Mouse (Mus musculus): ENCODE results near the gene Nrgn. TPM values are rescaled to one million over a fixed set of nuclear protein-coding genes. Genes with fewer than 3 reads are reported as not detected.
A peak's percentile ranks its signal among the peaks of the same experiment; 100 is the strongest.

Nrgn gene
- total RNA-seq, 4 experiments from 2014 or later, result 1,107 to 1,307 (median 1,240) TPM

- DNase-seq (ENCODE audit: low spot score in 2 of 2), result no peak
Observed at GRCm38 (mm10) chr9:37554838-37555748, 2.4 kb upstream of the Nrgn start, which contains the start of gene Siae. Gene Siae (plus strand): TSS chr9:37555698.

- no peak for DNase-seq (ENCODE audit: low spot score in 2 of 2)
Observed at GRCm38 (mm10) chr9:37554279-37554678, 1.6 kb upstream of the Nrgn start.

- no peak for DNase-seq (ENCODE audit: low spot score in 2 of 2)
Observed at GRCm38 (mm10) chr9:37551751-37552531, 763 bp downstream of the Nrgn start.

GRCm38 (mm10) chr9:37550435-37550834 lies 2.3 kb downstream of the Nrgn start:
- DNase-seq (ENCODE audit: low spot score in 2 of 2), result no peak

GRCm38 (mm10) chr9:37546889-37547288 lies 5.8 kb downstream of the Nrgn start:
- DNase-seq (ENCODE audit: low spot score in 2 of 2), result no peak

GRCm38 (mm10) chr9:37545847-37546452 lies 6.8 kb downstream of the Nrgn start:
- DNase-seq (ENCODE audit: low spot score in 2 of 2), result no peak

GRCm38 (mm10) chr9:37545166-37545610 lies 7.5 kb downstream of the Nrgn start:
- no peak for DNase-seq (ENCODE audit: low spot score in 2 of 2)

GRCm38 (mm10) chr9:37544447-37545165 lies 8.1 kb downstream of the Nrgn start:
- peak in 1 of 2 experiments; percentile 78 for DNase-seq (ENCODE audit: low spot score in 2 of 2)

- no peak for DNase-seq (ENCODE audit: low spot score in 2 of 2)
Observed at GRCm38 (mm10) chr9:37543869-37544440, 8.7 kb downstream of the Nrgn start.

- no peak for DNase-seq (ENCODE audit: low spot score in 2 of 2)
Observed at GRCm38 (mm10) chr9:37541851-37542642, 10.7 kb downstream of the Nrgn start.

- DNase-seq (ENCODE audit: low spot score in 2 of 2), result no peak
Observed at GRCm38 (mm10) chr9:37540701-37541575, 11.8 kb downstream of the Nrgn start.

- no peak for DNase-seq (ENCODE audit: low spot score in 2 of 2)
Observed at GRCm38 (mm10) chr9:37540226-37540625, 12.5 kb downstream of the Nrgn start.

GRCm38 (mm10) chr9:37539170-37540025 lies 13.3 kb downstream of the Nrgn start, which contains the start of gene Vsig2:
Gene Vsig2 (plus strand): TSS chr9:37539255.
- DNase-seq (ENCODE audit: low spot score in 2 of 2), result no peak

GRCm38 (mm10) chr9:37537658-37538250 lies 14.9 kb downstream of the Nrgn start:
- no peak for DNase-seq (ENCODE audit: low spot score in 2 of 2)

- no peak for DNase-seq (ENCODE audit: low spot score in 2 of 2)
Observed at GRCm38 (mm10) chr9:37536851-37537250, 15.9 kb downstream of the Nrgn start.

- no peak for DNase-seq (ENCODE audit: low spot score in 2 of 2)
Observed at GRCm38 (mm10) chr9:37530888-37531705, 21.6 kb downstream of the Nrgn start.
